Mouse (Mus musculus): Measurements from ENCODE around the gene Isca1. TPM values are rescaled to one million over a fixed set of nuclear protein-coding genes. Genes with fewer than 3 reads are reported as not detected.
"Not testable (repeated sequence)": the region's sequence is repeated elsewhere in the genome, so short reads cannot be mapped to it uniquely, and the experiment has no call there.

Gene Isca1
- total and polyA plus RNA-seq, 3 experiments = 59.3 to 107 (median 104) TPM

DNA sequence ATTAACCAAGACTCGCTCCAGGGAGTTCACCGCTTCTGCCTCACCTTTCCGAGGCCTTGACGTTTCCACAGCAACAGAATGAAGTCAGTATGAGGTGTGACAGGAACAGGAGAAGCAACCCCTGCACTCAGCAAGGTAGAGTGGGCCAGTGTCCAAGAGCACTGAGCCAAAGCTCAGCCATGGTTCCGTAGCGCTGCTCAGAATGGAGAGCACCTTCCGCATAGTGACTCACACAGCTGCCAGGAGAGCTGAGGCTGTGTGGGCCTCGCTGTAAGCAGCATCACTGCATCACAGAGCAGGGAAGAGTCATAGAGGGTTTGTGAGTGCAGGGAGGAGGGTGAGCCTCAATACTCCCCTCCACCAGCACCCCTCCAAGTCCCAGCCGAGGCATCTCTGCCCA is 22.9 kb downstream of the Isca1 start, which contains the start of gene 1700014D04Rik:
Gene 1700014D04Rik (minus strand): TSS at position 42 of the 400 bp plus-strand sequence.
- DNase-seq = no peak

DNA sequence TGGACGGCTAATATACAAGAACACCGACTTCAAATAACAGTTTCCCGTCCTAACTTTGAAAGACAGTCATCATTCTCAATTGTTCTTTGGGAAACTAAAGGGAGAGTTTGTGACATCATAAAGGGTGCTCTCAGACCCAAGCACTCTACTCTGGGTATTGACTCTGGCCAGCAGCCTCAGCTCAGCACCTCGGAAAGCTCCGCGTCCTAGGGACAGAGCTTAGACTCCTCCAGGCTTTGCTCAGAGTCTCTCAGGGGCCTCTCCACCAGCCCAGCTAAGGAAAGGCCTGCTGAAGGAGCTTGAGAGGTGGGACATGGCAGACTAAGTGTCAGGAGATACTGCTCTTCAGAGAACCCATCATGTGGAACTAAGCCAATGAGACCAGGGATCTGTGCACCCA is 23.4 kb downstream of the Isca1 start:
- no peak for DNase-seq

DNA sequence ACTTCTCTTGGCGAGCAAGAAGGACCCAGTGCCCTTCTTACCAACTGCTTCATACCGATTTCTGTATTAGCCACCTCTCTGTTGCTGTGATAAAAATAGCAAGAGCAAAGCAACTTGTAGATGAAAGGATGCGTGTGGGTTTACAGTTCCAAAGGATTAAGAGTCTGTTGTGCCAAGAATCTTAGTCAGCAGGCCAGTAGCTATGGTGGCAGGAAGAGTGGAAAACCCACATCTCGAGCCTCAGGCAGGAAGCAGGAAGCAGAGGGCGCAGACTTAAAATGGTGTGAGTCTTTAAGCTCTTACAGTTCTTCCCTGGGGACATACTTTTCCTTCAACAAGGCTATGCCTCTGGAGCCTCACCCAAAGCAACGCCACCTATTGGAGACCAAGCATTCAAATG is 24.1 kb downstream of the Isca1 start:
- no peak for DNase-seq

DNA sequence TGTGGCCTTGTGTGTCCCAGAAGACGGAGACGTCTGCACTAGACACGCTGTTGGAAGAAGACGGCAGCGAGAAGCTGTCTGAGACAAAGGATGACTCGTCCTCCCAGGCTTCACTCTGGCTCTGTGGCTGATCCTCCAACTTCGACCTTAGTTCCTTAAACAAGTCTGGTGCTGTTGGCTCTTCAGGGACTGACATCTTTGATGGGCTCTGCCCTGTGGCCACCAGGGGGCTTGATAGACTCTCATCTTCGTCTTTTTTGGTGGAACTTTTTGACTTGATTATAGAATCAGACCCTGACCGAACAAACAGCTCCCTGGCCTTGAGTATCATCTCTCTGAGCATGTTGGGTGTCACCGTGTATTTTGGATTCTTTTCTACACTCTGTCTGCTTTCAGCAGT is 27.9 kb downstream of the Isca1 start:
- no peak for DNase-seq

DNA sequence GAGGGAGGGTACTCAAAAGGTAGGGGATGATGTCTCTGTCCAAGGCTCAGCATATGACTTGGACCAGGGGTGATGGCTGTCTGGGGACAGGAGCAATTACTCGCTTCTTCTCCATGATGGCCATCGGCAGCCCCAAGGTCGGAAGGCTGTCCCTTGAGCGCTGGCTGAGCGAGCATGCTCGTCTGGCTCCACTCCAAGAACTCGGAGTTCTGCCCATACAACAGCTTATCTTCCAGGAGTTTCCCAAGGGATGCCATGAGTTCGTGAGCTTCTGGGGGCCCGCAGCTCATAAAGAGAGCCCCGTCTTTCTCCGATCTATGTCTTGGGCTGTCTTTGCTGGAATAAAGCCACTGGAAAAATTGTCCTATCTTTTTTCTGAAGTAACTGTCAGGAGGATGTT is 28.5 kb downstream of the Isca1 start:
- DNase-seq = peak; percentile 57

DNA sequence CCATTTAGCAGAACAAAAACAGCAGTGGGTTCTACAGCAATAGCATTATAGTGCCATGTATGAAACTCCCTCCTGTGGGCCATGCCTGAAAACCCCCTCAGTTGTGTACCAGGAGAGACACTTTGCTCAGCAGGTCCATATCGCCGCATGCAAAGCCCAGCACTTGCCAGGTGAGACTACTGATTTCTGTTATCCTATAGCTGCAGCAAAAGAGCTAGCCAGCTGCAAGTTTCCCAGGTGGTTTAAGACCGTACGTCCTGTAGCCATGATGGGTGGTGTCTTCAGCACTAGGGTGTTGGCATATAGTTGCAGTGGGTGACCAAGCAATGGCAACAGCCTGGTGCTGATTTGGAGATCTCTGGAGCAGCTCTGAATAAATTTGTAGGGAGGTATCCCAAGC is 30.2 kb downstream of the Isca1 start:
- DNase-seq = no peak

DNA sequence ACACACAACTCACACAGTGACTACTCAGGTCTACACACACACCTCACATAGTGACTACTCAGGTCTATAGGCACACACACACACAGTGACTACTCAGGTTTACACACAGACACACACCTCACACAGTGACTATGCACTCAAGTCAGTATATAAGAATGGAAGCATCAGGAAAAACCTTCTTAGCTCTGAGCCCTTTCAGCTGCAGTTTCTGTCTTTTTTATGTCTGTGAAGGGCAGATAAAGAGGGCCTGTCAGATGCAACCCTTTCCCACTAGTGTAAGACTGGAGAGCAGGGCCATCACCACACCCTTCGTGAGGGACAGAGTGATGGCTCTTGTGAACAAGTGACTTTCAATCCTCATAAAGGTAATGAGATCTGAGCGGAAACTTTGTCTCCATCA is 31.2 kb downstream of the Isca1 start:
- DNase-seq = no peak

DNA sequence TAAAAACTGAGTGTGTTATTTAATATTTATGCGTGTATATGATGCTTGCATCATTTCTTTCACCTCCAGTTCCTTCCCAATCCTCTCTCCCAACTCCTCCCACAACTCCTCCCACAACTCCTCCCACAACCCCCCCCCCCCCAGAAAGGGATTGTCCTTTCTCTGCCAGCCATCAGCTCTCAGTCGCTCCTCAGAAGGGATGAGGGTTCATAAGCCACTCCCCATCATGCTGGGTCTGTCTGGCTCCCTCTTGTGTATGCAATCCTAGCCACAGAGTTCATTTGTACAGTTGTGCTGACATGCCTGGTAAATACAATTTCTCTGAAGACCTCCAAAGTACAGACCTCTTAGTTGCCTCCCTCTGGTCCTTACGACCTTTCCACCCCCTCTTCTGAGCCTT is 34.4 kb downstream of the Isca1 start:
- DNase-seq = no peak

DNA sequence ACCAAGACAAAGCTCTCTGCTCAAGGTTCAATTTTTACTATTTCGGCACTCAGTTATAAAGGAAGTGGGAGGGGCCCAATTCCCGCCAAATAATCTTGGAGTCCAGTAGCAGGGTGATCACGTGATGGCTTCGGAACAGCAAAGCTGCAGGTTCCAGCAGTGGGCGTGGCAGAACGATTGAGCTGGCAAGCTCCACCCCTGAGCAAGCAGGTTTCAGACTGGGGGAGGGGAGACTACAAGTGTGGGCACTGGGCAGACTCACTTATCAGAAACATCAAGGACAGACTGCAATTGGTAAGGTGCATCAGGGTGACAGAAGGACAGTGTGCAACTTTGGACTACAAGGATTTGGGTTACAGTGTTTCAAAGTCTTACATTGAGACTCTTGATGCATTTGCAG is 35.3 kb downstream of the Isca1 start:
- DNase-seq = not testable (repeated sequence)

DNA sequence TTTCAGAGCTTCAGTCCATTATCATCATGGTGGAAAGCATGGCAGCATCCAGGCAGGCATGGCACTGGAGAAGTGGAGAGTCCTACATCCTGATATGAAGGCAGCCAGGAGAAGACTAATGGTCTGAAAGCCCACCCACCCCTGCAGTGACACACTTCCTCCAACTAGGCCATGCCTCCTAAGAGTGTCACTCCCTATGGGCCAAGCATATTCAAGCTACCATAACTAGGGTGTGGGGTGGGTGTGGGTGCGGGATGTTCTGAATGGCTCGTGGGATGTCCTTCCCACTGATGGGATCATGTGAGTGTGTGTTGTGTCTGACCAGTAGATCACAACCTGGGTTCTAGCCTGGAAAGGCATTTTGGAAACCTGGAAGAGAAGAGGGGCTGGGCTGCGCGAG is 35.7 kb downstream of the Isca1 start:
- DNase-seq = no peak

DNA sequence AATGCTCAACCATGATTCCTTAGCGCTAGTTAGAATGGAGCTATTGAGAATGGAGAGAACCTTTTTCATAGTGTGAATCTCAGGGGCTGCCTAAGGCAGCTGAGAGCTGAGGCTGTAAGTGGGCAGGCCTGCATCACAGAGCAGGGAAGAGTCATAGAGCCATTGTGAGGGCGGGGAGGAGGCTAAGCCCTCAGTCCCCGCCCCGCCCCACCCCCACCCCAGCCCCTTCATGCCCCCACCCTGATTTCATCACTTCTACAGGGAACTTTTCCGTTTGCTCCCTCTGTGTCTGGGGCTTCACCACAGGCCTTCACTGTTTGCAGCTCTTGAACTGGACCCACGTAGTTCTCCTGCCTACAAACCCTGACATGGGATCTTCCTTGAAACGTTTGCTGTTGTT is 38.0 kb downstream of the Isca1 start, which contains the start of gene Spata31d1d:
Gene Spata31d1d (minus strand): TSS at position 101 of the 400 bp plus-strand sequence.
- no peak for DNase-seq

DNA sequence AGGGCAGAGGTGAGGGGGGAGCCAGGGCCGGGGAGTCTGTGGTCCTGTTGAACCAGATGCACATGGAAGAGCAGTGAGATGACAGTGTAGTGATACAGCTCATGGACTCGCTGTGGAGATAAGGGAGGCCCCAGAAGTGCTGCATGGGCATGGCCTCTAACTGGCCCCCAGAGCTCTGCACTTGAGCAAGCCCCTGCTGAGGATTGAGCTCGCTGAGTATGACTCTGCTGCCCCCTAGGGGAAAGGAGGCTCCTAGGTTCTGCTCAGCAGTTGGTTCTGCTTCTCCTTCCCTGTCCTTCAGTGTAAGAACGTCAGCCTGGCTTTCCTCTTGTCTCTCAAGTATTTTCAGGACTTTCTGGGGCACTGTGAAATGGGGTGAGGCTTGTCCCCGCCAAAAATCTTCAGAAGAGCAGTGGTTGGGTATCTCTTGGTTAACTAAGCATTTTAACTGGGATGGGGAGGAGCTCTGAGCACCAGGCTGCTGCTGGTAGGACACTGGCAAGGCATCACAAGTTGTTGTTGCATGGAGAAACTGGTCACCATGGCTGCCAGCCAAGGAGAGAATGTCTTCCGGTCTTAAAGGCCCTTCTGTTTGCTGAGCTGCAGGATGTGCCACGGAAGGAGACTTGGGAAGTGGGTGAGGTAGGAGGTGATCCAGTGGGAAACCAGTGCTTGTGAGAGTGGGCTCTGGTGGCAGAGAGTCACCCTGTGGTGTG is 41.1 kb downstream of the Isca1 start:
- DNase-seq = peak; percentile 72

DNA sequence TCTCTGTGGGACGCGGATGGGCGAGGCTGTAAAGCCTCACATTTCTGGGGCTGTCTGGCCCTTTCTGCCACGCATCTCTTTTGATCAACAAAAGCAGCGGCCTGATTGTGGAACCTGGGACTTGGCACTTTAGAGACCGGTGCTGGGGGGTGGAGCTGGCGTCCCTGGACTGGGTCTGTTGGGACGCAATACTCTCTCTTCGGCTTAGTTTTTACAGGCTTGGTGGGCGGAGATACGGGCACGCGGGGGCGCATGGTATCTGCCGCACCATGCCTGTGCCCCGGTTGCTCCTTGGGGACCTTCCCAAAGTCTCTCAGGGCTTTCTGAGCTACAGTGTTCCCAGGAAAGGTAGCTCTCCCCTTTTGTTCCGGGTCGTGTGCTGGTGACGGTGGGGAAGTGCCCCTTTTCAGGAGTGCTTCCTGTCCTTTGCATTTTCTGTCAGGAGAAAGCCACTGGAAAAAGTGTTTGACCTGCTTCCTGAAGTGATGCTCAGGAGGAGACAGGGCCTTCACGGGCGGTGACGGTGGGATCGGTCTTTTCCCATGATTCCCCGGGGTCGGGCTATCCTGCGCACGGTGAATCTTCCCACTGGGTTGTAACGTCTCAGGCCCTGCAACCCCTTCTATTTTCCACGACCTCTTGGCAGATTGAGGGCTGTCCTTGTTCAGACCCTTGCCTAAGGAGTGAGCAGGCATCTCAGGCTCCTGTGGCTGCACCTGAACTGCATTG is 43.3 kb downstream of the Isca1 start:
- no peak for DNase-seq

DNA sequence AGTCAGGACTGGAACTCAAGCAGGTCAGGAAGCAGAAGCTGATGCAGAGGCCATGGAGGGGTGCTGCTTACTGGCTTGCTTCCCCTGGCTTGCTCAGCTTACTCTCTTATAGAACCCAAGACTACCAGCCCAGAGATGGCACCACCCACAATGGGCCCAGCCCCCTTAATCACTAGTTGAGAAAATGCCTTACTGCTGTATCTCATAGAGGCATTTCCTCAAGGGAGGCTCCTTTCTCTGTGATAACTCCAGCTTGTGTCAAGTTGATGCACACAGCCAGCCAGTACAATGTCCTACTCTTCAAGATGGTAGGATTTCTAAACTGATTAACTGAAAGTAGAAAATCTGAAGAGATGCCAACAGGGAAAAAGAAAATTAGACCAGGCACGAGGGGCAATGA is 47.5 kb downstream of the Isca1 start:
- not testable (repeated sequence) for DNase-seq

DNA sequence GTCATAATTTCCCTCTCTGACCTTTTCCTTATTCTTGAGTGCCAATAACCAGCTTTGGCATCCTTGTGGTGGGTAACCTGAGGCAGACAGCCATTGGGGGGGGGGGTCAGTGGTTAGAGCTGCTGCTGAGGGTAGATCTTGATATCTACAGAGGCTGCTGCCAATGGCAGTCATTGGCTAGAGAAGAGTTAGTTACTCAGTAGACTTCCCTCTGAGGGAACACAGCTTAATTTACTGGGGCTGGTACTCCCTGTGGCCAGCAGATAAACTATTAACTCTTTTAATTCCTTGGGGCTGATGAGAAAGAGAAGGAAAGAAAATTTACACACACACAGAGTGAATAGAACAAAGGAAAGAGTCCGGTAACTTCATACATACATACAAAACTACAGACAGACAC is 50.1 kb downstream of the Isca1 start:
- DNase-seq = no peak

DNA sequence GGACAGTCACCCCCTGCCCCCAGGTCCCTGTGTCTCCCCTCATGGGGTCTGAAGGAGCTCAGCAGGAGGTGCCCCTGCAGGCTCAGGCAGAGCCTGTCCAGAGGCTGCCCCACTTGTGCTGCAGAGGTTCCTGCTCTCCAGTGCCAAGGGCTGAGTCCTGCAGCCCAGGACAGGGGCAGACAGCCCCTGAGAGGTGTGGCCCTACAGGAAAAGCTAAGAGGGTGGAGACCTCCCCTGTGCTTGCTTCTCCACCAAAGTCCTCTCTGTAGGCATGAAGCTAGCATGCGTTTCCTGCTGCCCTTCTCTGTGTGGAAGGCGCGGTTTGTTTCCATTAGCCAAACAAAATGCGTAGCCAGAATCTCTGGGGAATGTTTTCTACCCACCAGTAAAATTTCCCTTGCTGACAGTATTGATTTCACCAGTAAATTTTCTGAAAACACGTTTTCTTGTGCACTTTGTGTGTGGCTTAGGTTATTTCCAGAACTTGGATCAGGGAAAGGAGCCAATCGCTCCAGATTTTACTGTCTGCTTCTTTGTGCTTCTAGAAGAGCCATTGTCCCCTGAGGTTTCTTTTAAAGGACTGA is 50.7 kb downstream of the Isca1 start:
- not testable (repeated sequence) for DNase-seq

DNA sequence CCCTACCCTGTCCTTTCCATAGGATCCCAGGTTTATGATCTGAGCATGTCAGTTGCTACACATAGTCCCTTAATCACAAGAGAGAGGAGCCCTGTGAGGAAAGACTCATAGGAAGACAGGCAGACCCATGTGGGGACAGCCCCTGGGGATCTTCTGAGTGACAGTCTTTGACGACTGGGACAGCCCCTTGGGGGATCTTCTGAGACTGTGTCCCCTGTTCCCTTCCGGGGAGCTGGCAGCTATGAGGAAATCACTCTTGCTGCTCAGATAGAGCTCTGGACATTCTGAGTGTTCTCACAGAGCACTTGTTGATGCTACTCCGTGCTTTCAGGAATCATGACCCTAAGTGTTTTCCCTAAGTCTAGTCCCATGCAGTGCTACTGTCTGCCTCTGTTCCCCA is 55.9 kb downstream of the Isca1 start:
- no peak for DNase-seq

DNA sequence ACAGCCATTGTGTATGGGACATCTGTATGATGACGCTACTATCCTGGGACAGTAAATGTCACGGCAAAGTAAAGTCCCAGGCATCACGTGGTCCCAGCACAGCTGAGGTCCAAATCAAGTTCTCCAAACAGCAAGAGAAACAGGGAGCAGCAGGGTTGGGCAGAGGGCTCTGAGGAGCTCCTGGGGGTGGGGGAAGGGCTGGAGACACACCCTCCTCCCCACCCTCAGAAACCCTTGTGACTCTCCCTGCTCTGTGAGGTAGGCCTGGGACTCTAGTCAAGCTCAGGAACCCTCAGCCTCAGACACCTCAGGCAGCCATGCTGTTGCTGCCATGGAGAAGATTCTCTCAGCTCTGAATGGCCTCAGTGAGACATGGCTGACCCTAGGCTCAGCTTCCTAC is 57.6 kb downstream of the Isca1 start, which contains the start of gene Spata31d1b:
Gene Spata31d1b (plus strand): TSS at position 301 of the 400 bp plus-strand sequence.
- not testable (repeated sequence) for DNase-seq

DNA sequence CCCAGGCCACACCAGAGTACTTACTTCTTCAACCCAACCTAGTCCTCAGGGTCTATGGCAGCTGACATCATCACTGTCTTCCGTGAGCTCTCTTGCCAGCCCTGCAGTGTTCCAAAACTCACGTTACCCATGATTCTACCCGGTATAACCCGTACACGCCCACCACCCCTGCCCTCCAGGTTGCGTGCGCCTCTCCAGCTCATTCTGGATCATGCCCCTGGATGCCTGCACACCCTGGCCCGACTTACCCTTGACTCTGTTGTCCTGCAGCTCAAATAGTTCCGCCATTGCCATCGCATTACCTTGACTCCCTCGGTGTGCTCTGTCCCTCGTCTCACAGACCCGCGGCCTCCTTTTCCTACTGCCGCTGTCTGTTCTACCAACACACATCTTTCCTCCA is 59.4 kb downstream of the Isca1 start, which contains the start of gene Spata31d1a:
Gene Spata31d1a (minus strand): TSS at position 101 of the 400 bp plus-strand sequence.
- DNase-seq = no peak
